Mouse (Mus musculus) neural tube, embryonic 15.5 days (tissue): ENCODE measurements at regions not wholly inside any gene's neighbourhood (a gene's known extent, or its start where the extent isn't known, plus 50 kb on each side); places are given as distances from the start of the nearest gene placed in this dataset.

Experiments
- ATAC-seq: fragments of 200-750 bp; cut with Nextera tagmentation; 2 replicates; pipeline ENCODE4 v1.8.0; 2017; ENCODE audit warnings: mild to moderate bottlenecking, moderate TSS enrichment, moderate library complexity; ENCODE audit not compliant: low FRiP score
- H3K27ac ChIP-seq: fragments of 300-500 bp; sonication (generic); replicated peaks from 2 replicates; pipeline ENCODE4 v1.5.1; 2015; ENCODE audit warnings: mild to moderate bottlenecking, inconsistent platforms
- H3K27me3 ChIP-seq: fragments of 300-500 bp; sonication (generic); replicated peaks from 2 replicates; pipeline ENCODE4 v1.6.1; 2015; ENCODE audit warnings: inconsistent platforms
- H3K36me3 ChIP-seq: fragments of 300-500 bp; sonication (generic); 2 replicates; pipeline ENCODE4 v1.6.1; 2015; ENCODE audit warnings: inconsistent platforms
- H3K4me1 ChIP-seq: fragments of 300-500 bp; sonication (generic); 2 replicates; pipeline ENCODE4 v1.6.1; 2015; ENCODE audit warnings: inconsistent platforms
- H3K4me2 ChIP-seq: fragments of 300-500 bp; sonication (generic); 2 replicates; pipeline ENCODE4 v1.6.1; 2015; ENCODE audit warnings: inconsistent platforms, mild to moderate bottlenecking, moderate library complexity
- H3K4me3 ChIP-seq: fragments of 300-500 bp; sonication (generic); replicated peaks from 2 replicates; pipeline ENCODE4 v1.5.1; 2015; ENCODE audit warnings: mild to moderate bottlenecking, inconsistent platforms
- H3K9ac ChIP-seq: fragments of 300-500 bp; sonication (generic); replicated peaks from 2 replicates; pipeline ENCODE4 v1.6.1; 2015; ENCODE audit warnings: mild to moderate bottlenecking, inconsistent platforms
- H3K9me3 ChIP-seq: fragments of 300-500 bp; sonication (generic); replicated peaks from 2 replicates; pipeline ENCODE4 v1.6.1; 2016; ENCODE audit warnings: inconsistent platforms
- WGBS: fragments of 180-500 bp; shearing (Covaris S2); methylation state at CpG from one replicate; pipeline ENCODE4 v1.1.7; 2015; ENCODE audit warnings: mixed read lengths; 5-methylcytosine and 5-hydroxymethylcytosine counted together

DNA sequence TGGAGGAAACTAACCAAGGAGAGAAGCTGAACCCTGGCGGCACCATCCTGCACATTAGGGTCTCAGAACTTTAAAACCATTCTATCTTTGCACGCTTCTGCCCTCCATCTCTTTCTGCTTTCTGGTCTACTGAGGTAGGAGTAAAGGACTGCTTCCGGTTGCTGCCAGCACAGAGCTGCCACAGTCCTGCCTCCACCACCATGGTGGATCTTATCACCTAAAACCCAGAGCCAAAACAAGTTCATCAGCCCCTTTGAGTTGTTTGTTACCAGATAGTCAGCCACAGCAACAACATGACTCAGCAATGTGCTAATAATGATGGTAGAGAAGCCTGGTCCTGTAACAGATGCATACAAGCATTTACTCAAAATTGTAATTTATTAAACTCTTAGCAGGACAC is 287.9 kb downstream of the Irs2 start:
- Histone ChIP-seq H3K4me3 (no peak overlapping the region), H3K36me3 (no peaks in the 10 kb centered on the region), H3K27ac (no peak overlapping the region), H3K9me3 (no peaks in the 10 kb centered on the region), H3K9ac (no peak overlapping the region), H3K4me1 (peaks cover 8% of the 10 kb centered on the region; the same call in 1 of the 2 replicates), H3K27me3 (no peaks in the 10 kb centered on the region), H3K4me2 (no peak overlapping the region)
- WGBS, result 97% methylated on average over 3 of the region's 3 CpGs
- no peak for ATAC-seq

DNA sequence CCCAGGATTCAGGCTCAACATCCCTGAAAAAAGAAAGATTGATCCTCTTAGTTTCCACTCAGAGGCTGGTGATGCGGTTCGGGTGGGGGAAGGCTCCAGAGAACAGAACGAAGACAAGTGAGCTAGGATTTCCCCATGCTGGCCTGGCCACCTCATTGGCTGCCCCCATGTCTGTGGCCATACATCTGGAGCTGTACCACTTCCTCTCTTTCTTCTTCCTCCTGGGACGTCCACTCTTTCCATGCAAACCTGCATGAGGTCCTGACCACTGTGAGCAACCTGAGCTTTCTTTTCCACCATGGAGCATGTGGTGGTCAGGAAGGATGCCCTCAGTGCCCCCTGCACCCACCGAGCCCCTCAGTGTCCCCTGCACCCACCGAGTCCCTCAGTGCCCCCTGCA is 288.8 kb downstream of the Irs2 start:
- Histone ChIP-seq H3K27ac (no peak overlapping the region), H3K4me2 (no peak overlapping the region), H3K4me3 (no peak overlapping the region), H3K4me1 (peaks cover 8% of the 10 kb centered on the region; the same call in 1 of the 2 replicates), H3K9ac (no peak overlapping the region), H3K27me3 (no peaks in the 10 kb centered on the region), H3K36me3 (no peaks in the 10 kb centered on the region), H3K9me3 (no peaks in the 10 kb centered on the region)
- 93% methylated on average over 6 of the region's 6 CpGs for WGBS
- ATAC-seq, result no peak

DNA sequence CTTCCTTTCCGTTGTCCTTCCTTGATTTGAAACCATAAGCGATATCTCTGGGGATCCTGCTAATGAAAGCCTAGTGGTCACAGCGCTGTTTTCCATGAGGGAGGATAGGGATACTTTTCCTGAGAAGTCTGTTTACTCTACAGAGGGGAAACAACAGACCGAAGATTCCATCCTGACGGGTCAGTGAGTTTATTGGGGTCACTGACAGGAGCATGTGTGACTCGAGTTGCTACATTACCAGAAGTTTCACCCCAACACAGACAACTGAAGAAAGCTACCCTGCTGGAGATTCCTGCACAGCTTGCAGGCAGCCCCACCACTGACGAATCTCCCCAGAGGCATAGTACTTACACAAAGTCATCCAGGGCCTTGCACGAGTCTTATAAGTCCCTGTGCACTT is 291.0 kb downstream of the Irs2 start:
- peaks cover 10% of the 10 kb centered on the region; the same call in 1 of the 2 replicates for H3K4me1 ChIP-seq
- no peaks in the 10 kb centered on the region for H3K36me3 ChIP-seq
- H3K4me3 ChIP-seq, result no peak overlapping the region
- no peak overlapping the region for H3K27ac ChIP-seq
- ATAC-seq, result no peak
- H3K9ac ChIP-seq, result no peak overlapping the region
- no peaks in the 10 kb centered on the region for H3K9me3 ChIP-seq
- H3K4me2 ChIP-seq, result no peak overlapping the region
- H3K27me3 ChIP-seq, result no peaks in the 10 kb centered on the region
- 51% methylated on average over 8 of the region's 8 CpGs for WGBS

DNA sequence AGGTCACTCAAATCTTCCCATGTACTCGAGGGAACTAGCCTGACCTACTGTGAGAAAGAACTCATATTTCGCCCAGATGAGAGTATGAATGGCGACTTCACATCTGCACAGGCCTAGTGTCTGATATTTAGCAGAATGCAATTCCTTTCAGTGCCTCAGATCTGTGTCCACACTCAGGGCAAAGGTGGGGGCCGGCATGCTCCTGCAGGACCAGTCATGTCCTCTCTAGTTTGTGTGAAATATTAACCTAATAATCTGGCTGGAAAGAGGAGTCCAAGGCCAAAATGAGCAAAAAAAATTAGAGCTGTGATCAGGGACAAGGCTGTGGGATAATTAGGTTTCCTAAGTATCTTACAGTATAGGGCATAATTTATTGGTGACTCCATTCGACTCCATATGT is 292.1 kb downstream of the Irs2 start:
- no peak overlapping the region for H3K27ac ChIP-seq
- WGBS, result 71% methylated on average over 5 of the region's 5 CpGs
- H3K4me1 ChIP-seq, result peaks cover 6% of the 10 kb centered on the region; the same call in 1 of the 2 replicates
- H3K4me2 ChIP-seq, result no peak overlapping the region
- ATAC-seq, result no peak
- H3K9me3 ChIP-seq, result no peaks in the 10 kb centered on the region
- H3K9ac ChIP-seq, result no peak overlapping the region
- H3K27me3 ChIP-seq, result no peaks in the 10 kb centered on the region
- no peak overlapping the region for H3K4me3 ChIP-seq
- H3K36me3 ChIP-seq, result no peaks in the 10 kb centered on the region

DNA sequence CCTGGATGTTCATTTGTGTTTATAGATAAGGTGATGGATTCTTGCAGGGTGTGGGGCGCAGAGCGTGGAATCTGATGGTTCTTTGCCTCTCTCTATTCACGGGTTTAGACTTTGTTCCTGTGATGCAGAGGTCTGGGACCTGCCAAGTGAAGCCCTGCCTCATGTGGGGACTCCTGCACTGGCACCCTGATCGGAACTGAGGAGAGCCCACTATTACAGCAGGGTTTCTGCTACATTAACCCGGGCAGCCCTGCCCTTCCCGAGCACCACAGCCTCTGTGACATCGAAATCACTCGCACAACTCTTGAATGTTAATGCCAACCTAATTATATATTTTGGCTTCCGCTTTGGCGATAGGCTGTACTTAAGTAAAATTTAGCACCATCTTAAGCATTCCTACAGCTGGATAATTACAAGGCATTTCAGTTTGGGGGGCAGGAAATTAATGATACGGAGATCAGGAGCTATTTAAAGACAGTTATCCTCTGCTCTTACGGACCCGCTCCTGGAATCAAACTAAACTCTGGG is 294.7 kb downstream of the Irs2 start:
- no peak for ATAC-seq
- Histone ChIP-seq H3K9ac (no peak overlapping the region), H3K9me3 (no peaks in the 10 kb centered on the region), H3K27me3 (no peaks in the 10 kb centered on the region), H3K4me1 (peaks cover 5% of the 10 kb centered on the region; the same call in 1 of the 2 replicates), H3K4me2 (no peak overlapping the region), H3K27ac (no peak overlapping the region), H3K36me3 (no peaks in the 10 kb centered on the region), H3K4me3 (no peak overlapping the region)
- WGBS, result 49% methylated on average over 13 of the region's 13 CpGs

DNA sequence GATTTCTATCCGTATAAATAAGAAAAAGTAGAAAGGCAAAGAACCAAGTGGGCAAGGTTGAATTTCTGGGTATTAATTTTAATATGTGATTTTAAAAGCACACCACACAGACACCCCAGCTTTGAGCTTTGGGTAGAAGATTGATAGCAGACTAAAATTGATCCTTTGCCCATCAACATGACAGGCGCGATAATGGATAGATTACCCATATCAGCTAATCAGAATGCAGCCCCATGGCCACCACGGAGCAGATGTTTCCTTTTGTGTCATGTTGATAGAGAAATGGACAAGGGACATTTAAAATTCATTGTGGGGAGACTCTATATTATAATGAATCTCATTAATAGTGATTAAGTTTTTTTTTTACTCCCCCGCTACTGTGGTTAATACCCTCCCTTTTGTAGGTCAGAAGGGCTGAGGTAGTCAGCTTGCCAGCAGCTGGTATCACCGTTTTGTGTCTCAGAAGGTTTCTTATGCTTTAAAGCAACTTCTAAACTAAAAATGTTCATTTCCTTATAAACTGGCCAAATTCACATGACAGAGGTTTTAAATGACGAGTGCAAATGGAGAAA is 296.1 kb downstream of the Irs2 start:
- 50% methylated on average over 7 of the region's 7 CpGs for WGBS
- Histone ChIP-seq H3K36me3 (no peaks in the 10 kb centered on the region), H3K4me1 (peaks cover 5% of the 10 kb centered on the region; the same call in 1 of the 2 replicates), H3K4me3 (no peak overlapping the region), H3K9ac (no peak overlapping the region), H3K27me3 (no peaks in the 10 kb centered on the region), H3K27ac (no peak overlapping the region), H3K9me3 (no peaks in the 10 kb centered on the region), H3K4me2 (no peak overlapping the region)
- ATAC-seq, result no peak

DNA sequence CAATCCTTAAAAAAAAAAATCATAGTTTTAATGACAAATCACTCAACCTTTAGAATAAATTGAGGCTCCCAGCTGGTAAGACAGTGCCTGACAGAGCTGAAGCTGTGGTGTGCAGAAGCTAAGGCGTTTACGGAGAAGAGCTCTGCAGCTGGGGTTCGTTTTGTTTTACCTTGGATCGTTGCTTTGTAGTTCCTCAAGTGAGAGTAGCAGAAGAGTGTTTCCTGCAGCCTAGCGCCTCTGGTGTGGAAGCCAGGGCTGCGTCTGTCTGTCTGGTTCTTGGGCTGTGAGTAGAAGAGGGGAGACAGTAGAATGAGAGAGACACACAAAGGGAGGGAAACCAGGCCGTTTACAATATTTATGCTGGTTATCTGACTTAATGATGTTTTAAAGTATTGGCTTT is 296.8 kb downstream of the Irs2 start:
- H3K4me2 ChIP-seq, result no peak overlapping the region
- H3K27ac ChIP-seq, result no peak overlapping the region
- H3K27me3 ChIP-seq, result no peaks in the 10 kb centered on the region
- H3K36me3 ChIP-seq, result no peaks in the 10 kb centered on the region
- no peak overlapping the region for H3K4me3 ChIP-seq
- 48% methylated on average over 7 of the region's 7 CpGs for WGBS
- H3K9me3 ChIP-seq, result no peaks in the 10 kb centered on the region
- no peak for ATAC-seq
- H3K4me1 ChIP-seq, result peaks cover 5% of the 10 kb centered on the region; the same call in 1 of the 2 replicates
- H3K9ac ChIP-seq, result no peak overlapping the region

DNA sequence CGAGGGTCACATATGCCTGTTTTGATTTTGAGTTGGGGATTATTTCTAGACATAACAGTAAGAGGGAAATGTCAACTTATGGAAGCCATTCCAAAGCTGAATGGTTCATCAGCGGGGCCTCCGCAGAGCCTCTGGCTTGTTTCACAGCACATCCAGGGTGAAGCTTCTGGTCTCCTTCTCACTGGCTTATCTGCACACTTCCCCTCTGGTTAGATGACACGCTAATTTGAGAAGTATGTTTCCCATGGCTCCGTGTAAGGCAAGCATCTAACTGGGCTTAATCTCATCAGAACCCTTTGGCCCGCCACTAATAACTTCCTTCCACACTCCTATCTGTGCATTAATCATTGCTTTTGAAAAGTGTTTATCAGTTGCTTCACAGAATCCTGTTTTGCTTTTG is 299.7 kb downstream of the Irs2 start:
- no peak for ATAC-seq

DNA sequence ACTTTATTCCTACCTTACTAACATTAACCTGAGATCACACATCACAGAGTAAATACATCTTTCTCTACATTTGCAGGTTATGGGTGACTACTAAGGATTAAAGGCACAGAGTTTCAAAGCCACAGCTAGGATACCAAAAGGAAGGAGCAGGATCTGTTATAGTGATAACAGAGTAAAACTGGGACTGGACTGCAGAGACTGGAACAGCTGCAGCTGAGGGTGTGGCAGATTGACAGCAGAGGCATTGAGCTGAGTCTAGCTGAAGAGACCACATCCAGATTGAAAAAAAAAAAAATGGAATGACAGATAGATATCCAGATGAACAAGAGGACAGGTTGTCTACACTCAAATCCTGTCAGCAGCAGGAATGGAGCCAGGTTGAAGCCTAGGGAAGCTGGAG is 301.1 kb downstream of the Irs2 start:
- Histone ChIP-seq H3K27me3 (no peaks in the 10 kb centered on the region), H3K36me3 (no peaks in the 10 kb centered on the region), H3K4me2 (no peak overlapping the region), H3K4me1 (peaks cover 11% of the 10 kb centered on the region), H3K4me3 (no peak overlapping the region), H3K9ac (no peak overlapping the region), H3K9me3 (no peaks in the 10 kb centered on the region), H3K27ac (no peak overlapping the region)
- no peak for ATAC-seq

More for the DNA sequence above, 299.7 kb downstream of the Irs2 start:
- no peak overlapping the region for H3K27ac ChIP-seq
- no peak overlapping the region for H3K4me2 ChIP-seq
- WGBS, result 93% methylated on average over 6 of the region's 6 CpGs
- no peaks in the 10 kb centered on the region for H3K27me3 ChIP-seq
- peaks cover 10% of the 10 kb centered on the region; the same call in 1 of the 2 replicates for H3K4me1 ChIP-seq
- H3K9me3 ChIP-seq, result no peaks in the 10 kb centered on the region
- no peak overlapping the region for H3K9ac ChIP-seq
- no peak overlapping the region for H3K4me3 ChIP-seq
- H3K36me3 ChIP-seq, result no peaks in the 10 kb centered on the region

DNA sequence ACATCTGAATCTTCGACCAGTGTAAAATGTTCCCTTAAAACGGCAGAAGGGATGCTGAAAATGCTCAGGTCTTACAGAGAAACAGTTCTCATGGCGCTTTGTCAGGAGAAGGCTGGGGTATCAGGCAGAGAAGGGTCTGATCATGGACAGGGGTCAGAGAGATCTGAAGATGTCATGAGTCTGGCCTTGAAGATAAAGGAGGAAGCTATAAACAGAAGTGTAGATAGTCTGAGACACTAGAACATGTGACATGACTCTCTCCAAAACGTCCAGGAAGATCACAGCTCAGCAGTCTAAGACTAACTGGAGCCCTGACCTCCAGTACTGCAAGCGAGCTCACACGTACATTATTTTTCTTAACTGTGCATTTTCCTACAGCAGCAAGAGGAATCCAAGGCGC is 302.3 kb downstream of the Irs2 start:
- H3K36me3 ChIP-seq, result no peaks in the 10 kb centered on the region
- H3K27ac ChIP-seq, result no peak overlapping the region
- no peaks in the 10 kb centered on the region for H3K9me3 ChIP-seq
- no peak overlapping the region for H3K4me3 ChIP-seq
- no peaks in the 10 kb centered on the region for H3K27me3 ChIP-seq
- peaks cover 16% of the 10 kb centered on the region for H3K4me1 ChIP-seq
- H3K4me2 ChIP-seq, result no peak overlapping the region
- no peak overlapping the region for H3K9ac ChIP-seq
- 65% methylated on average over 7 of the region's 7 CpGs for WGBS
- no peak for ATAC-seq

DNA sequence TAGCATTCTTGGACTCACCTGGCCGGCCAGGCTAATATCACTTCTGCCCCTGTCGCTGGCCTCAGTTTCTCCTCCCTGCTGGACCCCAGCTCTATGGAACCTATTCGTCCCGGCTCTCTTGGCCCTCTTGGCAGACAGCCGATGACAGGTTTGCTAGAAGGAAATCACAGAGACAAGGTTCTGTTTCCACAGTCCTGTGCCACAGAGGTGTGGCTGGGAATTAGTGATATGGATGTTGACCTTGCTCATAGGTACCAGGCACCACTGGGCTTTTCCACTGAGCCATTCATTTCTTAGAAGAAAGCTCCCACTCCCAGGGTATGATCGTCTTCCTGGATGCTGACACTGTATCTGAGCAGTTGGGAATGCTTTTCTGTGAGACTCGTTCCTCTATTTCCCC is 305.5 kb downstream of the Irs2 start:
- ATAC-seq, result no peak
- H3K4me3 ChIP-seq, result no peak overlapping the region
- no peak overlapping the region for H3K9ac ChIP-seq
- H3K27me3 ChIP-seq, result no peaks in the 10 kb centered on the region
- H3K4me1 ChIP-seq, result peaks cover 16% of the 10 kb centered on the region
- H3K4me2 ChIP-seq, result no peak overlapping the region
- WGBS, result 89% methylated on average over 7 of the region's 7 CpGs
- no peak overlapping the region for H3K27ac ChIP-seq
- H3K9me3 ChIP-seq, result no peaks in the 10 kb centered on the region
- H3K36me3 ChIP-seq, result no peaks in the 10 kb centered on the region

DNA sequence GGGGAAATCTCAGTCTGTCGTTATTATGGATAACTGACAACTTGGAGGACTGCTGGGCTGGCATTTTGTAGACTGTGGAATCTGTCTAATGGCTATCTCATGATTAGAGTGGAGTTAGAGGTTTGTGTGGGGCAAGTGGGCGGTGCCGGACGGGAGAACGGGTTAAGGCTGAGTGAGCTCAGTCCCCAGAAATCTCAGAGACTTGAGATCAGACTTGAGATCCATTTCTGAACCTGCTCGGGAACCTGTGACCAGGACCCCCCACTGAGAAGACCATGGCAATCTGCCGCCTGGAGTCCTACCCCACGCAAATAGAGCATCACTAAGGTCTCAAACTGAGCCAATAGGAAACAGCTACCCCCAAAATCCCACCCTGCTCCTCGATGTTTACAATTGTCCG is 306.0 kb downstream of the Irs2 start:
- H3K4me1 ChIP-seq, result peaks cover 16% of the 10 kb centered on the region
- 42% methylated on average over 10 of the region's 10 CpGs for WGBS
- no peak overlapping the region for H3K4me3 ChIP-seq
- no peaks in the 10 kb centered on the region for H3K9me3 ChIP-seq
- H3K36me3 ChIP-seq, result no peaks in the 10 kb centered on the region
- H3K9ac ChIP-seq, result no peak overlapping the region
- no peak overlapping the region for H3K4me2 ChIP-seq
- H3K27me3 ChIP-seq, result no peaks in the 10 kb centered on the region
- ATAC-seq, result no peak
- no peak overlapping the region for H3K27ac ChIP-seq
